Mouse (Mus musculus): ENCODE results near the gene Hap1.

Gene Hap1

DNA sequence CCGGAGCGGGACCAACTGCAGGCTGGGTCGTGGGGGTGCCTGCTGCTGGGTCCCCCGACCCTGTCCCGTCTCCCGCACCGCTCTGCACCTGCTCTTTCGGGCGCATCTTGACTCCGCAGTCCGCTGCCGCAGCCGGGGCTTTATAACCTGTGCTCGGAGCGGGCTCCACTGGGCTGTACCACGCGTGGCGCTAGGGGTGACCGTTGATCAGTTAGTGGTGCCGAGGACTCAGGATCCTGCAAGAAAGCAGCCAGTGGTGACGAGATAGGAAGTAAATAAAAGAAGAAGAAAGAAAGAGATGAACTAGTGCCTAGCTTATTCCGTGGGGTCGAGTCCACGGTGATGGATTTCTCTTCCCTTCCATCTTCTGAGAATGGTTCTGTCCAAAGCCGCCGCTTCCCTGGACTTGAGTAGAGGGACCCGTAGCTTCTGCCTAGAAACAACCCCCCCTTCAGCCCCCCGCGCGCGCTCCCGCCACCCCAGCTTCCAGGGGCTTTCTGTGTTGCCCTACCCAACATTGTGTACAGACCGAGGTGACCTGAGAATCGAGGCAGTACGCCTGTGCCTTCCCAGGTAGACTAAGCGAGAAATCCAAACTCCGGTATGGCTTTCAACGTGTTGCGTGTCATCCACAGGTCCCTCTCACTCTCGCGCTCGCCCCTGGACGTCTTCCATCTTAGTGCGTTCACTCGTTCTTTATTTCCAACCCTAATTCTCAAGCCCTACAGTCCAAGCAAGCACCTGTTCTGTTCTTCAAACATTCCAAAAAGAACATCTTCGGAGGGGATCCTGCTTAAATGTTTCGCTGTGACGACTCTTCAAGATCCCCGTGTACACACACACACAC is at the start of gene Hap1:
Gene Hap1, minus strand, starts transcription at position 157 of the 847 bp plus-strand sequence.
- DNase-seq, result peak; percentile 84

- peak; percentile 57 for DNase-seq
Measured at GRCm38 (mm10) chr11:100404456-100405074, 48.6 kb upstream of the Hap1 start.

GRCm38 (mm10) chr11:100403445-100404134 is 47.7 kb upstream of the Hap1 start:
- peak; percentile 42 for DNase-seq

GRCm38 (mm10) chr11:100402682-100403081 is 46.8 kb upstream of the Hap1 start:
- DNase-seq, result peak; percentile 44

DNA sequence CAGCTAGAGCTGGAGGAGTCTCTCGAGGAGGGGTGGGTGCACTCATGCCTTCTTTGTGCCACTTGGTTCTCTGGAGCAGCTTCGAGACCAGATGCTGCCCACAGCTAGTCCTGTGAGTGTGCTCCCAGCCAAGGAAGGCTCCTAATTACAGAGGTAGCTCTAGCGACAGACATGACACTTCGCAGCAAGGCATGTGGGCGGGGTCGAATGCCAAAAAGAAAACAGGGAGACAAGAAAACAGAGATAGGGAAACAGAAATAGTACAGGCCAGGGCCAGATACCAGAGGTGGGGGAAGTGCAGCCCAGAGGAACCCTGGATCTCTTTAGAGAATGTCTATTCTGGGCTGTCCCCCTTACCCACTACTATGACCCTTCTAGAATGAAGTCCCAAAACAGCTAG is 46.3 kb upstream of the Hap1 start:
- DNase-seq, result peak; percentile 50

- peak; percentile 42 for DNase-seq
Measured at GRCm38 (mm10) chr11:100400842-100401241, 44.9 kb upstream of the Hap1 start.

DNA sequence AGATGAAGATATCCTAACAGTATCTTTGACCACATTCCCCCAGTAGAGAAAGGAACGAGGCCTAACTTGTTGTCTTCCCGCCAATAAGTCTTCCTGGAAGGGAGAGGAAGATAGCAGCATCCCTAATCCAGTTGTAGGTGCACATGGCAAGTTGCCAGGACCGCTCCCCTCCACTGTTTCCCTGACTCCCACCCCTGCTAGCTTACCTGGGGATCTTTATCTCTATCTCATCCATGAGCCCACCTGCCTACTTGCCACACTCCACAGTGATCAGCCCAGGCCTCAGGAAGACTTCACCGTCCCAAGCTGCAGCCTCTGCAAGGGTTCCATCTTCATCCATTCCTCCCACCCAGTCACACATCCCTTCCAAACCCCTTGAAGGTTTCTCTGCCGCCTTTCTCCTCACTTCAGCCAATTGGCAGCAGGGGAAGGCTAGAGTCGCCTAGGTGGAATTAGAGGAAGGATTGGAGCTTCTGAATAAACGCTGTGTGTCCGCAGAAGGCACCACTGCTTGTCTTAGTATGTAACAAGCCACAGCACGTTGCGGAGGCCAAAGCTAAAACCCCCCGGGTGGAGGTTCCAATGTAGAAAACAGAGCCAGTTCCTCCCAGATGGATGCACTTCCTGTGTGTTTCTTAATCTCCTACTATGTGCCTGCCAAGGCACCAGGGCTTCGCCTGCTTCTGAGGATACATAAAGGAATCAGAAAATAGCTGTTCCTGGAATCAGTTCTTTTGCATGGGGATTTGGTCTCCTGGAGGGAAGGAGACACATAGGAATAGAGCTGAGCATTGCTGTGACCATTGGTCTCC is 44.0 kb upstream of the Hap1 start:
- peak; percentile 61 for DNase-seq

- no peak for DNase-seq
Measured at GRCm38 (mm10) chr11:100399320-100399719, 43.4 kb upstream of the Hap1 start.

GRCm38 (mm10) chr11:100398517-100398916 is 42.6 kb upstream of the Hap1 start:
- DNase-seq, result peak; percentile 63

DNA sequence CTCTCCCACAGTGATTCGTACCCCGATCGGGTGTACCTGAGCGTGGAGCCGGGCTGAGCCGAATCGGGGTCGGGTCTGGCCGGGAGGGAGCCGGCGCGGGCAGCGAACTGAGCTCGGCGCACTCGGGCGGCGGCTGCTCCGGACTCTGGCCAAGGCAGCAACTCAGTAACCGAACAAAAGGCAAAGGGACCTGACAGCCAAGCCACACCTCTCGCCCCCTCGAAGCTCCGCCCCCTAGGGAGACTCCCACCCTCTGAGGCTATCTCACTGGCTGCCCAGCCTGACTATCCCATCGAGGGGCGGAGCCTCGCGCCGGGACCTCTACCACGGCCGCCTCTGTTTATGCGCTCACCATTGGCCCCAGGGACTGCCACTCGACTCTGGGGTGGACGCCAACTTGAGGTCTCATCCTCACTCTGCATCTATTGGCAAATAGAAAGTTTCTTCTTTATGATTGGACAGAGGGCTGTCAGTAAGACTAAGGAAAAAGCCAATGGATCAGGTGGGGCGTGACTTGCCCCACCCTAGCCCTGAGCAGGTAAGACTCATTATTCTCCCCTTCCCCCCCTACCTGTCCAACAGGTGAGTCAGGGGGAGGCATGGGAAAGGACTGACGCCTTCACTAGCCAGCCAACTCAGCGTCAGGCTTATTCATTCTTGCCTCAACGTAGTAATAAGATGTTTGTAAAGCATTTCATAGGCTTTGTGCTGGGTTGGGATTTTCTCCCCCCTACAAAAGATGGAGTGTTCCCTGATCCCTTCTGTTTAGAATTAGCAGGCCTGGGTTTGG is 41.9 kb upstream of the Hap1 start, which contains the start of gene Jup:
Gene Jup, minus strand, starts transcription at position 164 of the 790 bp plus-strand sequence.
- peak; percentile 100 for DNase-seq

- DNase-seq, result peak; percentile 83
Measured at GRCm38 (mm10) chr11:100396886-100397599, 41.1 kb upstream of the Hap1 start.

DNA sequence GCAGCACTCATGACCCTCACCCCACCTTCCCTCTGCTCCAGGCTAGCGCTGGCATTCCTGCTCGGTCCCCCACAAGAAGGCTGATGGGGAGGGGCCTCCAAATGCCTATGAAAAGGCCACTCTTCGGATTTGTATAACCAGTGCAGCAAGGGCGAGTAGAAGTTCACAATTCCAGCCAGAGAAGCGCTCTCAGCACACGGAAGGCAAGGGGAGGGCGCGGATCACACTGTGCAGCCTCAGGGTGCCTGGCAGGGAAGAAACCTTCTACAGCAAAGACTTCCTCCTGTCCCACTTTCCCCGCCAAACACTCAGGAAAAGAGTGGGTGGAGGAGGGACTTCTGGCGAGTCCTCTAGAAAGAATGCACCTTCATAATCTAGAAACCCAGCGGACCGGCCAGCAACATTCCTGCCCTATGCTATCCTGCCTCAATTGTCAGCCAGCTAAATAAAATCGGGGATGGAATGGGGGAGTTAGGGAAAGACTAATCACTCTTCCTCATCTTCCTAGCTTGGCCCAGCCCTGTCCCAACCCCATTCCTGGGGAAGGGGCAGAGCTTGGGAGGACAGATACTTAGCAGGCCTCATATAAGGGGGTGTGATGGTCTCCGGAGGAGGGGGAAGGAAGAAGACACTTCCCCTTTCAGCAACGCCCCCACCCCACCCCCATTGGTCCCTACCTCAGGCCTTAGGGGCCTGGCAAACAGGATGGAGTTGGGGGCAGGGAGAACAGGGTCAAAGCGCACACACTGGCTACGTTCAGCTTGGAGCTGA is 40.1 kb upstream of the Hap1 start:
- DNase-seq, result peak; percentile 84

DNA sequence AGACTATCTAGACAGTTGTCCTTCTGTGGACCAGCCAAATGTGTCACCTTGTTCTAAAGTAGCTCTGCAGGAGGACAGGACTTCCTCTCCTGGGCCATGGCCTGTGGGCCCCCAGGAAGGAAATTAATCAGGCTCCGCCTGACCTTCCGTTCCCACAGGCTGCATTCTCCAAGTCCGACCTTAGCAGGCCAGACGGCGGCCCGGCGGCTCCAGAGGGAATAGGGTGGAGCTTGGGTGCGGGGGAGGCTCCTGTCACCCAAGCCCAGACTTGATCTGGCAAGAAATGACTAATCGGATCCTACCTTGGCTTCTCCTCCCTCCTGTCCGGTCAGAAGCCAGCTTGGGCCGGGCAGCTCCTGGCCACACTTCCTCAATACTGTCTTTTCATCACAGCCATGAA is 39.3 kb upstream of the Hap1 start:
- peak; percentile 90 for DNase-seq

DNA sequence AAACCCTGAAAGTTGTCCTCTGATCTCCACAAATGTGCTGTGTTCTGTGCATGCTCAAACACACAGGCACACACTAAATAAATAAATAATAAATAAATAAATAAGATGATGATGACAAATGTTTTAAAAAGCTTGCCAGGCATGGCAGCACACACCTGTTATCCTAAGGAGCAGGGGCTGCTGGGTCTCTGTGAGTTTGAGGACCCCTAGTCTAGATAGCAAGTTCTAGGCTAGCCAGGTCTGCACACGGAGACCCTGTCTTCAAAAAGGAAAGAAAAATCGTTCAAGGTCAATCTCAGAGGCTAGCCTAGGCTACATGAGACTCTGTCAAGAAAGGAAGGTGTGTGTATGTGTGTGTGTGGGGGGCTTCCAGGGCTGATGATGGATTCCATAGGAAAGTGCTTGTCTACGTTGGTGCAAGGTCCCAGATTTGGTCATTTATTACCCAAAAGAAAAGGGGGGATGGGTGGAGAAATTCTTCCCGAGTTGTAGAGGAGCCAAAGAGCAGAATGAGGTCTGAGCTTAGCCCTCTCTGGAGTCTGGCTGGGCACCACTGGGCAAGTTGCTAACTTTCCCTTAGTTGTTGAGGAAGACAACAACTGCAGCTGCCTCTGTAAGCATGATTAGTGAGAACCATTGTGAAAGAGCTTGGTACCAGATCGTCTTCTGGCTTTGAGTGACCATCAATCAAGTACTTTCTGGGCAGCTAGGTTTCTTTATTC is 38.6 kb upstream of the Hap1 start:
- peak; percentile 70 for DNase-seq

DNA sequence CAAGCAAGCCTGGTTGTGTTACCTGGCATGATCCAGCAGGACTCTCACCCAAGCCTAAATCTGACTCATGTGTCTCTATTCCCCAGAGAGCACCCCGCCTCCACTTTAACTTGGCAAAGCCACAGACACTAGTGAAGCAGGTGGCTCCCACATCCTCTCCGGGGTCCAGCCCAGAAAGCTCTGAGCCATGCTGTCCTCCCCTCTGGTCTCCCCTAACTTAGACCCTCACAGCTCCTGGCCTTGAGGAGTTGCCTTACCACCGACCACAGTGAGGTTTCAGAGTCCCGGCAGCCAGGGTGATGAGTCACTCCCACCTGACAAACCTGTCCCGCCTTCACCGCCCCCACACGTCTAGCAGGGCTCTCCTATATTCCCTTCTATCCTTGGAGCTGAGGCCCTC is 37.8 kb upstream of the Hap1 start:
- DNase-seq, result peak; percentile 76

GRCm38 (mm10) chr11:100392958-100393357 is 37.0 kb upstream of the Hap1 start:
- peak; percentile 63 for DNase-seq

DNA sequence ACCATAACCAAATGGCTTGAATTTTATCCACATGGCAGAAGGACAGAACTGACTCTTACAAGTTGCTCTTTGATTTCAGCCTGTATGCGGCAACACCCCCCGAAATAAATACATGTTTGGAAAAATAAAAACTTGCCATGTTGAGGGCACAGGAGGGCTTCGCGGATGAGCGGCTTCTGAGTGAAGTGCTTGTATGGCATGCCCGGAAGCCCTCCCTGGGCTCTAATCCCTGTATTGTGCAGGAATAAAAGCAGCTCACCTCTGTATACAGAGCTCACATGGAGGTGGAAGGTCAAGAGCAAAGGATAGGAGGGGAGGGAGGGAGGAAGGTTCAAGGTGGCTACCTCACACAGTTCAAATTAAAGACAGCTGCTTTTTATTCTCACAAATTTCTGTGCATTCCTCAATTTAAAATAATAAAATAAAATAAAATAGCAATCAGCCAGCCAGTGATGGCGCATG is 36.0 kb upstream of the Hap1 start:
- no peak for DNase-seq

DNA sequence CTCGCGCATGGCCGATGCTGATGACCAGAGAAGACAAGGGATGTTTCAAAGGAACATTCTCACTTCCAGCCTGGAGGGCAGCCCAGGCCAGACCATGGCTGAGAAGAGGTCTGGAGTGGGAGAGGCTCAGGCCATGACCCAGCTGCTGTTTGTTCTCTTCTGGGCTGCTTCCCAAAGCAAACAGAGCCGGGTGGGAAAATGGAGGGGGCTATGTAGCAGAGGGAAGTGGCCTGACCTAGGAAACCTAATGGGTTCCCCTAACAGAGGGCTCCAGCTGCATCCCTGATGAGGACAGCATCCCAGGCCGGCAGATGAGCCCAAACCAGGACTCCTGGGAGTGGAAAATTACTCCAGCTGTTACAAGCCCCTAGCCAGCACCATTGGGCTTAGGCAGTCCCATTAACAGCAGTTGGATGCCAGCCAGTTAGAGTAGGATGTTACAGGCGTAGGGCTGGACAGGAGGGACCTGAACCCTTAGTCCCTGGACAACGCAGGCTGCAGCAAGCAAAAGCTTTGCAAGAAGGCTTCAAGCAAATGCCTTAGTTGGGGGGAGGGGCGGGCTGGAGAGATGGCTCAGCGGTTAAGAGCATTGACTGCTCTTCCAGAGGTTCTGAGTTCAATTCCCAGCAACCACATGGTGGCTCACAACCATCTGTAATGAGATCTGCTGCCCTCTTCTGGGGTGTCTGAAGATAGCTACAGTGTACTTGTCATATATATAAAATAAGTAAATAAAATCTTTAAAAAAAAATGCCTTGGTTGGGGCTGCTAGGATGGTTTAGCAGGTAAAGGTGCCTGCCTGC is 35.4 kb upstream of the Hap1 start:
- DNase-seq, result peak; percentile 68
